Mouse (Mus musculus) forebrain, embryonic 12.5 days (tissue): ENCODE results near the gene Cdc42bpg. TPM values are rescaled to one million over a fixed set of nuclear protein-coding genes. Genes with fewer than 3 reads are reported as not detected.

ENCODE experiments used
- ATAC-seq: fragments of 200-750 bp; cut with Nextera tagmentation; 2 replicates; pipeline ENCODE4 v1.8.0; 2017; ENCODE audit warnings: moderate TSS enrichment; ENCODE audit not compliant: low FRiP score
- H3K27ac ChIP-seq: fragments of 300-500 bp; sonication (generic); 2 replicates; pipeline ENCODE4 v1.5.1; 2016; ENCODE audit warnings: mild to moderate bottlenecking
- H3K27me3 ChIP-seq: fragments of 300-500 bp; sonication (generic); 2 replicates; pipeline ENCODE4 v1.6.1; 2016; ENCODE audit warnings: mild to moderate bottlenecking
- H3K36me3 ChIP-seq: fragments of 300-500 bp; sonication (generic); replicated peaks from 2 replicates; pipeline ENCODE4 v1.6.1; 2016; ENCODE audit warnings: mild to moderate bottlenecking
- H3K4me1 ChIP-seq: fragments of 300-500 bp; sonication (generic); 2 replicates; pipeline ENCODE4 v1.6.1; 2016
- H3K4me2 ChIP-seq: fragments of 300-500 bp; sonication (generic); 2 replicates; pipeline ENCODE4 v1.6.1; 2016; ENCODE audit warnings: mild to moderate bottlenecking, moderate library complexity
- H3K4me3 ChIP-seq: fragments of 300-500 bp; sonication (generic); replicated peaks from 2 replicates; pipeline ENCODE4 v1.5.1; 2016; ENCODE audit warnings: mild to moderate bottlenecking
- H3K9ac ChIP-seq: fragments of 300-500 bp; sonication (generic); 2 replicates; pipeline ENCODE4 v1.6.1; 2016; ENCODE audit warnings: mild to moderate bottlenecking
- H3K9me3 ChIP-seq: fragments of 300-500 bp; sonication (generic); 2 replicates; pipeline ENCODE4 v1.6.1; 2016
- WGBS: fragments of 180-500 bp; shearing (Covaris S2); methylation state at CpG from one replicate; pipeline ENCODE4 v1.1.7; 2016; 5-methylcytosine and 5-hydroxymethylcytosine counted together
- polyA plus RNA-seq: library from polyadenylated mRNA; unstranded; fragments of >200 nt; fragmentation: Nextera tagmentation; extraction: Ambion mirVana; gene quantifications from 2 replicates; pipeline ENCODE4 v1.2.1, GENCODE M21; 2016

Gene Cdc42bpg
- 0.36 and 0.38 TPM in 2 replicates for polyA plus RNA-seq

- no peaks in the 10 kb centered on the region for H3K27me3 ChIP-seq
- peak within 1 kb of the TSS; percentile 62 for H3K9ac ChIP-seq
- no peaks in the 10 kb centered on the region for H3K9me3 ChIP-seq
- WGBS = 2% methylated on average over 26 of the region's 38 CpGs
- ATAC-seq = peak; percentile 69
- H3K4me2 ChIP-seq = peak within 1 kb of the TSS; percentile 77
- H3K27ac ChIP-seq = peak within 1 kb of the TSS; percentile 56; the same call in 1 of the 2 replicates
- H3K4me3 ChIP-seq = peak within 1 kb of the TSS; percentile 67
- peaks cover 7% of the 10 kb centered on the region for H3K4me1 ChIP-seq
- H3K36me3 ChIP-seq = 0 out of 2 replicates have a peak, but pooled peaks cover 5% of the 10 kb centered on the region
These were observed at the start of gene Cdc42bpg for GRCm38 (mm10) chr19:6306137-6306551. Gene Cdc42bpg, plus strand, starts transcription at chr19:6306456.

- H3K9me3 ChIP-seq = 0 out of 2 replicates have a peak, but pooled peaks cover 2% of the 10 kb centered on the region
- H3K27ac ChIP-seq = no peak overlapping the region
- H3K27me3 ChIP-seq = no peaks in the 10 kb centered on the region
- H3K9ac ChIP-seq = no peak overlapping the region
- H3K36me3 ChIP-seq = peaks cover 66% of the 10 kb centered on the region
- H3K4me2 ChIP-seq = no peak overlapping the region
- WGBS = 75% methylated on average over 2 of the region's 2 CpGs
- no peaks in the 10 kb centered on the region for H3K4me1 ChIP-seq
- ATAC-seq = no peak
- H3K4me3 ChIP-seq = no peak overlapping the region
These were observed 45.8 kb upstream of the Cdc42bpg start for GRCm38 (mm10) chr19:6260428-6260827.

- no peak for ATAC-seq
- H3K4me1 ChIP-seq = no peaks in the 10 kb centered on the region
- H3K27ac ChIP-seq = no peak overlapping the region
- 84% methylated on average over 4 of the region's 4 CpGs for WGBS
- H3K27me3 ChIP-seq = no peaks in the 10 kb centered on the region
- H3K4me2 ChIP-seq = no peak overlapping the region
- no peak overlapping the region for H3K9ac ChIP-seq
- H3K9me3 ChIP-seq = 0 out of 2 replicates have a peak, but pooled peaks cover 2% of the 10 kb centered on the region
- H3K4me3 ChIP-seq = no peak overlapping the region
- peaks cover 61% of the 10 kb centered on the region for H3K36me3 ChIP-seq
These were observed 45.3 kb upstream of the Cdc42bpg start for GRCm38 (mm10) chr19:6260946-6261345.

- Histone ChIP-seq H3K27me3 (no peaks in the 10 kb centered on the region), H3K27ac (no peak overlapping the region), H3K9ac (no peak overlapping the region), H3K9me3 (0 out of 2 replicates have a peak, but pooled peaks cover 2% of the 10 kb centered on the region), H3K4me1 (no peaks in the 10 kb centered on the region), H3K36me3 (peaks cover 57% of the 10 kb centered on the region), H3K4me2 (no peak overlapping the region), H3K4me3 (no peak overlapping the region)
- 91% methylated on average over 14 of the region's 14 CpGs for whole genome bisulfite sequencing
- no peak for ATAC-seq
These were observed 44.9 kb upstream of the Cdc42bpg start for GRCm38 (mm10) chr19:6261379-6261778.

GRCm38 (mm10) chr19:6262222-6262621, 44.0 kb upstream of the Cdc42bpg start:
- WGBS = 58% methylated on average over 7 of the region's 7 CpGs
- H3K4me2 ChIP-seq = no peak overlapping the region

GRCm38 (mm10) chr19:6262839-6263433, 43.3 kb upstream of the Cdc42bpg start:
- H3K4me3 ChIP-seq = no peak overlapping the region
- peaks cover 41% of the 10 kb centered on the region for H3K36me3 ChIP-seq
- 0 out of 2 replicates have a peak, but pooled peaks cover 2% of the 10 kb centered on the region for H3K9me3 ChIP-seq
- 89% methylated on average over 8 of the region's 8 CpGs for WGBS
- H3K4me2 ChIP-seq = no peak overlapping the region
- H3K9ac ChIP-seq = no peak overlapping the region
- 0 out of 2 replicates have a peak, but pooled peaks cover 9% of the 10 kb centered on the region for H3K27me3 ChIP-seq
- no peak overlapping the region for H3K27ac ChIP-seq
- H3K4me1 ChIP-seq = no peaks in the 10 kb centered on the region
- ATAC-seq = no peak

More at GRCm38 (mm10) chr19:6262222-6262621, 44.0 kb upstream of the Cdc42bpg start:
- Histone ChIP-seq H3K9ac (no peak overlapping the region), H3K27ac (no peak overlapping the region), H3K4me3 (no peak overlapping the region), H3K4me1 (no peaks in the 10 kb centered on the region), H3K9me3 (0 out of 2 replicates have a peak, but pooled peaks cover 2% of the 10 kb centered on the region), H3K27me3 (0 out of 2 replicates have a peak, but pooled peaks cover 4% of the 10 kb centered on the region), H3K36me3 (peaks cover 48% of the 10 kb centered on the region)
- ATAC-seq = no peak

GRCm38 (mm10) chr19:6264200-6264599, 42.1 kb upstream of the Cdc42bpg start:
- Histone ChIP-seq H3K4me3 (no peak overlapping the region), H3K4me1 (no peaks in the 10 kb centered on the region), H3K27ac (no peak overlapping the region), H3K36me3 (peaks cover 28% of the 10 kb centered on the region), H3K4me2 (no peak overlapping the region), H3K9me3 (0 out of 2 replicates have a peak, but pooled peaks cover 2% of the 10 kb centered on the region), H3K27me3 (0 out of 2 replicates have a peak, but pooled peaks cover 9% of the 10 kb centered on the region), H3K9ac (no peak overlapping the region)
- no peak for ATAC-seq
- WGBS = 84% methylated on average over 9 of the region's 9 CpGs

GRCm38 (mm10) chr19:6264945-6265344, 41.3 kb upstream of the Cdc42bpg start:
- Histone ChIP-seq H3K9me3 (0 out of 2 replicates have a peak, but pooled peaks cover 2% of the 10 kb centered on the region), H3K27ac (no peak overlapping the region), H3K36me3 (peaks cover 23% of the 10 kb centered on the region), H3K4me3 (no peak overlapping the region), H3K4me1 (no peaks in the 10 kb centered on the region), H3K9ac (no peak overlapping the region), H3K27me3 (0 out of 2 replicates have a peak, but pooled peaks cover 10% of the 10 kb centered on the region), H3K4me2 (no peak overlapping the region)
- no peak for ATAC-seq
- 90% methylated on average over 8 of the region's 8 CpGs for WGBS

GRCm38 (mm10) chr19:6265727-6266182, 40.5 kb upstream of the Cdc42bpg start:
- H3K36me3 ChIP-seq = peaks cover 15% of the 10 kb centered on the region
- peaks cover 14% of the 10 kb centered on the region; the same call in 1 of the 2 replicates for H3K27me3 ChIP-seq
- ATAC-seq = no peak
- H3K4me2 ChIP-seq = no peak overlapping the region
- H3K9ac ChIP-seq = no peak overlapping the region
- WGBS = 69% methylated on average over 6 of the region's 6 CpGs
- 0 out of 2 replicates have a peak, but pooled peaks cover 2% of the 10 kb centered on the region for H3K9me3 ChIP-seq
- no peaks in the 10 kb centered on the region; the same call in 1 of the 2 replicates for H3K4me1 ChIP-seq
- no peak overlapping the region for H3K27ac ChIP-seq
- no peak overlapping the region for H3K4me3 ChIP-seq

- no peak for ATAC-seq
- WGBS = 74% methylated on average over 11 of the region's 11 CpGs
These were observed 38.7 kb upstream of the Cdc42bpg start for GRCm38 (mm10) chr19:6267306-6268169.

GRCm38 (mm10) chr19:6268170-6268528, 38.1 kb upstream of the Cdc42bpg start:
- no peak overlapping the region for H3K4me3 ChIP-seq
- H3K36me3 ChIP-seq = no peaks in the 10 kb centered on the region
- no peaks in the 10 kb centered on the region for H3K9me3 ChIP-seq
- no peak overlapping the region for H3K9ac ChIP-seq
- peak; percentile 83 for ATAC-seq
- H3K27me3 ChIP-seq = peaks cover 15% of the 10 kb centered on the region; the same call in 1 of the 2 replicates
- 20% methylated on average over 8 of the region's 8 CpGs for WGBS
- no peak overlapping the region for H3K4me2 ChIP-seq
- H3K4me1 ChIP-seq = peaks cover 5% of the 10 kb centered on the region
- no peak overlapping the region for H3K27ac ChIP-seq

More at GRCm38 (mm10) chr19:6267306-6268169, 38.7 kb upstream of the Cdc42bpg start:
- no peaks in the 10 kb centered on the region for H3K36me3 ChIP-seq
- H3K27ac ChIP-seq = no peak overlapping the region
- no peak overlapping the region for H3K9ac ChIP-seq
- no peak overlapping the region for H3K4me3 ChIP-seq
- no peaks in the 10 kb centered on the region for H3K9me3 ChIP-seq
- no peak overlapping the region for H3K4me2 ChIP-seq
- peaks cover 5% of the 10 kb centered on the region for H3K4me1 ChIP-seq
- peaks cover 15% of the 10 kb centered on the region; the same call in 1 of the 2 replicates for H3K27me3 ChIP-seq

GRCm38 (mm10) chr19:6268670-6269132, 37.6 kb upstream of the Cdc42bpg start:
- Histone ChIP-seq H3K4me1 (peaks cover 5% of the 10 kb centered on the region), H3K4me3 (no peak overlapping the region), H3K4me2 (no peak overlapping the region), H3K27ac (no peak overlapping the region), H3K36me3 (no peaks in the 10 kb centered on the region), H3K9ac (no peak overlapping the region), H3K27me3 (peaks cover 15% of the 10 kb centered on the region; the same call in 1 of the 2 replicates), H3K9me3 (no peaks in the 10 kb centered on the region)
- no peak for ATAC-seq
- WGBS = 87% methylated on average over 7 of the region's 7 CpGs
